Mouse (Mus musculus): ENCODE data around the gene Fxyd3.

DNA sequence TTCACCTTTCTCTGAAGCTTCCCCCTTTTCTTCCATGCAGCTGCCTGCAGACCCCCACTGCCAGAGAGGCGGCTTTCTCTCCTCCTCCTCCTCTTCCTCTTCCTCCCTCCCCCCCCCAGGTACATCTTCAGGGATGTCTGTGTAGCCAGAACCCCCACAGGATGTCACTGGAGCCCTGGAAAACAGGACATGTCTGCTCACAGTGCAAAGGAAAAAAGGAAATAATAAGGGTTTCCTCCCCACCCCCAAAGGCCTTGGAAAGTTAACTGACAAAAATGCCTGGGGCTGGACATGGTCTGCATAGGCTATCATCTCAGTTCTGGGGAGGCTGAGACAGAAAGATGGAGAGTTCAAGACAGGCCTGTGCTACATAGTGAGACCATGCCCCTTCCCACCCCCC is 4.6 kb upstream of the Fxyd3 start:
- no peak for TF ChIP-seq CTCF (IDR thresholded peaks at IDR 0.05; ENCODE audit: low read depth, low read length)
- no peak for TF ChIP-seq POLR2A (IDR thresholded peaks at IDR 0.05; ENCODE audit: borderline replicate concordance, low read depth, low read length)

Measured in bone marrow macrophage, adult 2 months (primary cell).